Mouse (Mus musculus): ENCODE results near the gene Ppt1. TPM values are rescaled to one million over a fixed set of nuclear protein-coding genes. Genes with fewer than 3 reads are reported as not detected.

Ppt1 gene
- polyA plus RNA-seq, 1 experiment from 2014 or later, result 54.9 TPM

Other genes starting within 250 kb of the Ppt1 start
- not detected in 2 replicates for gene 9530002B09Rik, start 147.0 kb upstream of the Ppt1 start, polyA plus RNA-seq (2014; fragmentation: Nextera tagmentation; extraction: Ambion mirVana)
- 73.7 and 77.7 TPM in 2 replicates for gene Cap1, start 49.8 kb downstream of the Ppt1 start, polyA plus RNA-seq (2014; fragmentation: Nextera tagmentation; extraction: Ambion mirVana)
- gene Mfsd2a, start 124.9 kb downstream of the Ppt1 start, polyA plus RNA-seq (2014; fragmentation: Nextera tagmentation; extraction: Ambion mirVana), result 31.3 and 36.8 TPM in 2 replicates
- gene Mycl, start 159.4 kb downstream of the Ppt1 start, polyA plus RNA-seq (2014; fragmentation: Nextera tagmentation; extraction: Ambion mirVana), result 70.5 and 77.4 TPM in 2 replicates
- gene Trit1, start 180.4 kb downstream of the Ppt1 start, polyA plus RNA-seq (2014; fragmentation: Nextera tagmentation; extraction: Ambion mirVana), result 29.4 and 32.7 TPM in 2 replicates